Mouse (Mus musculus): ENCODE results near the gene Olfr834. TPM values are rescaled to one million over a fixed set of nuclear protein-coding genes. Genes with fewer than 3 reads are reported as not detected.

Olfr834 gene
- total RNA-seq (2014; rRNA removed) (not detected in 2 replicates), polyA plus RNA-seq (2015; fragmentation: Nextera tagmentation; extraction: Ambion mirVana) (not detected in 2 replicates)

DNA sequence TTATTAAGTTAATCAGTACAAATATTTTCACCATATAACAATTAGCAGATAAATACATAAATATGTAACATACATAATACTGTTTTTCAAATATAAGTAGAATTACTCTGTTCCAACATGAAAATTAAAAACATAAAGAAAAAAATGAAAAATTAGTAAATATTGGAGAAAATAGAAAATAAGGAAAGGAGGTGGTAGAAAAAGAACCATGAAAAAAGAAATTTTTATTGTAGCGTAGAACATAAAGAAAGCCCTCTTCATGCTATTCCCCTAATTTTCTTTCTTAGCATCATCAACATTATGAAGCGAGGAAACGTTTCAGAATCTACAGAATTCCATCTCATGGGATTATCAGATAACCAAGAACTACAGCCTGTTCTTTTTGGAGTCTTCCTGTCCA lies at the start of gene Olfr834:
TSS of gene Olfr834 (plus strand) at position 301 of the 400 bp plus-strand sequence.
- no peaks in the 10 kb centered on the region for H3K9me3 ChIP-seq (ENCODE audit: low read length)
- no peak within 1 kb of the TSS for H3K4me2 ChIP-seq (ENCODE audit: low read depth)
- no peak within 1 kb of the TSS for H3K27ac ChIP-seq (ENCODE audit: low read depth, low read length)
- no peaks in the 10 kb centered on the region for H3K36me3 ChIP-seq (ENCODE audit: insufficient read depth)
- H3K4me3 ChIP-seq (ENCODE audit: low read depth, low read length) = no peak within 1 kb of the TSS
- H3K27me3 ChIP-seq (ENCODE audit: insufficient read depth, low read length) = no peaks in the 10 kb centered on the region
- ATAC-seq = no peak
- no peak within 1 kb of the TSS for H3K9ac ChIP-seq
- no peak for TF ChIP-seq CTCF (IDR thresholded peaks at IDR 0.05; ENCODE audit: low read depth)
- no peaks in the 10 kb centered on the region for H3K4me1 ChIP-seq (ENCODE audit: insufficient read depth)
- DNase-seq = no peak
- WGBS = 84% methylated on average over 3 of the region's 3 CpGs

DNA sequence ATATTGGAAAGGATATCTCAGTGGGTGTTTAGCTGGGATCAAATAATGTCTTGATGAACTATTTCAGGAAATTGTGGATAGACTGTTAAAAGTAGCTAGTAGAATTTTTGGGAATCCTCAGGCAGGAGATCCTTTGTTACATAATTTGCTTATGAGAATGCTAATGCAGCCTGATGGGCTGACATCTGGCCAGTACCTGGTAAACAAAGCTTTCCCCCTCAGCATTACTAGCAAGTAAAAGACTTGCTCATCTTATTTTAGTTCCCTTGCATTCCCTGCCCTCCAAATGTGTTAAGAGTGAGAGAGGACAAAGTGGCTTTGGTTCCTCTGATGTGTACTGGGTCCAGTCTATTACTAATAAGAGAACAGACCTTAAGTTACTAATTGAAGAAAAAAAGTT lies 25.8 kb upstream of the Olfr834 start:
- no peaks in the 10 kb centered on the region for H3K4me1 ChIP-seq (ENCODE audit: insufficient read depth)
- TF ChIP-seq CTCF (IDR thresholded peaks at IDR 0.05; ENCODE audit: low read depth) = no peak
- no peak overlapping the region for H3K27ac ChIP-seq (ENCODE audit: low read depth, low read length)
- no peak overlapping the region for H3K4me3 ChIP-seq (ENCODE audit: low read depth, low read length)
- H3K27me3 ChIP-seq (ENCODE audit: insufficient read depth, low read length) = no peaks in the 10 kb centered on the region
- H3K36me3 ChIP-seq (ENCODE audit: insufficient read depth) = no peaks in the 10 kb centered on the region
- H3K9me3 ChIP-seq (ENCODE audit: low read length) = no peaks in the 10 kb centered on the region
- no peak overlapping the region for H3K4me2 ChIP-seq (ENCODE audit: low read depth)
- DNase-seq (no peak), ATAC-seq (no peak)
- H3K9ac ChIP-seq = no peak overlapping the region

DNA sequence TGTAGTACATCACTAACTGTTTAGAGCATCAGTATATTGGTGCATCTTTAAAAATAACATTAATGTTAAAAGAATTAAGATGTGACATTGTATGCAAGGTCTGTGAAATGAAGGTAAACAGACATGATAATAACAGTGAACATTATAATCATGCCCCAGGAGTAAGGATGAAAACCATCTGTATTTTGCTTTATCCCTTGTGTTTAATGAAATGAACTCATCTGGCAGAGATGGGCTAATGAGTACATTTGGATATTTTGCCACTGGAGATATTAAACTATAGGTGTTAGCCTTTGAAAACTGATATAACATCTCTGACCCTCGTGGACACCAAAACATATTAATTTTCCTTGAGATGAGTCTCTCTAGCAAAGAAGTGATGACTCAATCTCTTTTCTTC lies 44.6 kb downstream of the Olfr834 start, which contains the start of gene Olfr835:
TSS of gene Olfr835 (plus strand) at position 301 of the 400 bp plus-strand sequence.
- Histone ChIP-seq H3K27me3 (ENCODE audit: insufficient read depth, low read length) (no peaks in the 10 kb centered on the region), H3K36me3 (ENCODE audit: insufficient read depth) (no peaks in the 10 kb centered on the region), H3K4me2 (ENCODE audit: low read depth) (no peak within 1 kb of the TSS), H3K9me3 (ENCODE audit: low read length) (no peaks in the 10 kb centered on the region), H3K9ac (no peak within 1 kb of the TSS), H3K27ac (ENCODE audit: low read depth, low read length) (no peak within 1 kb of the TSS), H3K4me3 (ENCODE audit: low read depth, low read length) (no peak within 1 kb of the TSS), H3K4me1 (ENCODE audit: insufficient read depth) (no peaks in the 10 kb centered on the region)
- DNase-seq (no peak), ATAC-seq (no peak)
- WGBS = 59% methylated on average over 1 of the region's 1 CpGs
- no peak for TF ChIP-seq CTCF (IDR thresholded peaks at IDR 0.05; ENCODE audit: low read depth)

Other genes starting within 250 kb of the Olfr834 start
- gene Olfr24, start 224.0 kb upstream of the Olfr834 start, total RNA-seq (2014; rRNA removed) = not detected in 2 replicates
- not detected in 2 replicates for gene Olfr24, start 224.0 kb upstream of the Olfr834 start, polyA plus RNA-seq (2015; fragmentation: Nextera tagmentation; extraction: Ambion mirVana)
- not detected in 2 replicates for gene Olfr828, start 168.5 kb upstream of the Olfr834 start, total RNA-seq (2014; rRNA removed)
- not detected in 2 replicates for gene Olfr828, start 168.5 kb upstream of the Olfr834 start, polyA plus RNA-seq (2015; fragmentation: Nextera tagmentation; extraction: Ambion mirVana)
- not detected in 2 replicates for gene Olfr829, start 133.1 kb upstream of the Olfr834 start, total RNA-seq (2014; rRNA removed)
- not detected in 2 replicates for gene Olfr829, start 133.1 kb upstream of the Olfr834 start, polyA plus RNA-seq (2015; fragmentation: Nextera tagmentation; extraction: Ambion mirVana)
- not detected in 2 replicates for gene Olfr830, start 113.3 kb upstream of the Olfr834 start, total RNA-seq (2014; rRNA removed)
- gene Olfr830, start 113.3 kb upstream of the Olfr834 start, polyA plus RNA-seq (2015; fragmentation: Nextera tagmentation; extraction: Ambion mirVana) = not detected in 2 replicates
- gene Olfr832, start 50.9 kb upstream of the Olfr834 start, total RNA-seq (2014; rRNA removed) = not detected in 2 replicates
- gene Olfr832, start 50.9 kb upstream of the Olfr834 start, polyA plus RNA-seq (2015; fragmentation: Nextera tagmentation; extraction: Ambion mirVana) = not detected in 2 replicates
- gene Olfr835, start 44.7 kb downstream of the Olfr834 start, total RNA-seq (2014; rRNA removed) = not detected in 2 replicates
- not detected in 2 replicates for gene Olfr835, start 44.7 kb downstream of the Olfr834 start, polyA plus RNA-seq (2015; fragmentation: Nextera tagmentation; extraction: Ambion mirVana)
- not detected in 2 replicates for gene Olfr836, start 132.4 kb downstream of the Olfr834 start, total RNA-seq (2014; rRNA removed)
- not detected in 2 replicates for gene Olfr836, start 132.4 kb downstream of the Olfr834 start, polyA plus RNA-seq (2015; fragmentation: Nextera tagmentation; extraction: Ambion mirVana)
- not detected in 2 replicates for gene Olfr837, start 148.3 kb downstream of the Olfr834 start, total RNA-seq (2014; rRNA removed)
- gene Olfr837, start 148.3 kb downstream of the Olfr834 start, polyA plus RNA-seq (2015; fragmentation: Nextera tagmentation; extraction: Ambion mirVana) = not detected in 2 replicates
- not detected in 2 replicates for gene Olfr839-ps1, start 189.3 kb downstream of the Olfr834 start, total RNA-seq (2014; rRNA removed)
- gene Olfr839-ps1, start 189.3 kb downstream of the Olfr834 start, polyA plus RNA-seq (2015; fragmentation: Nextera tagmentation; extraction: Ambion mirVana) = not detected in 2 replicates

Measured in forebrain, postnatal 0 days (tissue).